Mouse (Mus musculus) CD4-positive, CD25-positive, alpha-beta regulatory T cell, adult 4 months (primary cell): Measurements from ENCODE around the gene Nfia. TPM values are rescaled to one million over a fixed set of nuclear protein-coding genes. Genes with fewer than 3 reads are reported as not detected.

Experiments
- ATAC-seq: one replicate; pipeline ENCODE4 v1.8.0; 2017
- polyA plus RNA-seq, 2 experiments: library from polyadenylated mRNA; unstranded; fragments of 100-300 nt; shearing (Covaris generic); gene quantifications; one replicate each; pipeline ENCODE4 v1.2.1; 2017

The Nfia gene
- polyA plus RNA-seq, 2 experiments from 2014 or later, result 13.1 to 19.9 TPM

- ATAC-seq, result no peak
These were observed 10.7 kb downstream of the Nfia start for GRCm38 (mm10) chr4:97783073-97783879.

DNA sequence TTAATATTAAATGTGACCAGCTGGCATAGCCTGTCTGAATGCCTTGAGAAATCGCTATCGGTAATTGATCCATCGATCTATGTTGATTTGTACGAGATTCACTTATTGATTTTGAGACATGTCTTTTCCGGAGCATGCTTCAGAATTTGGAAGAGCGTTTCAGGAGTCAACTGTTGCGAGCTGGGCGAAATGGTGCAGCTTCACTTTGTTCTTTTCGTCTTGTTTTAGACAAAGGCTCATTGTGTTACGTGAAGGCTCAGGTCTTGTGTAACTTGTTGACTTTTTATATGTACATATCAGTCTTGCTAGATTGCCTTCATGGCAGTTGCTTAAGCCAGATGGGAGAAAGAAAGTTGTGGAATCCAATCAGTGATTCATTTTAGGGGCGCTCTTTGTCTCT, 11.7 kb downstream of the Nfia start:
- no peak for ATAC-seq

GRCm38 (mm10) chr4:97785547-97786271, 13.2 kb downstream of the Nfia start:
- ATAC-seq, result no peak

DNA sequence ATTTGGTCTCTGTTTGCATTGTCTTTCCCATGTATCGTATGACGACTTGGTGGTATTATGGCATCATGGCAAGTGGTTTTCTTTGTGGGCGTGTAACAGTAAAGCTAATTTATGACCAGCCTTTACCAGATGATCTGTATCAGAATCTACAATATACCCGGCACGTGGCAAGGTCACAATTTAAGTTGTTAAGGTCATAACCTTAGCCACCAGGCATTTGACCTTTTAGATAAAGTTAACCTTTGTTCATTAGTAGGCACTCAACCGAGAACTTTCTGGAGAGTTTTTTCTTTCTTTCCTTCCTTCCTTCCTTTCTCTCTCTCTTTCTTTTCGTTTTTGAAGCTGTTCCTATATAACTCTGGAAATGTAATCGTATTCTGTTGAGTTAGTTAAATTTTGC, 14.0 kb downstream of the Nfia start:
- ATAC-seq, result no peak

GRCm38 (mm10) chr4:97787515-97787914, 15.0 kb downstream of the Nfia start:
- no peak for ATAC-seq

DNA sequence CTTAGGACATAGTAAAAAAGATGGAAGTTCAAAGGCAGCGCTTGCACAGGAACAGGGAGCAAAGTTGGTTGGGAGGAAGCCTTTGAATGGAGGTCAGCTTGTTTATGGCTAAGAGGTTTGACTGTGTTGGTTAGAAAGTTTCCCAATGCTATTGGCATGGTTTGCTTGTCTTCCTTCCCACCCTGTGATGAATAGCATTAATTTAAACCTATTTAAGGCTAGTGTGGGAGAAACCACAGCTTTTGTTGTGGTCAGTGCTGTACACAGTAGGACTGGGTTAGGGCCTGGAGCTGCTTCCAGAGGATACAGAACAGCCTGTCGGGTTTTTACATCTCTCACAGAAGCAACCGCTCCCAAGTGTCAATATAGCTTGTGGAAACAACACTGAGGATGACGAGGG, 16.0 kb downstream of the Nfia start:
- no peak for ATAC-seq

GRCm38 (mm10) chr4:97793931-97794330, 21.4 kb downstream of the Nfia start:
- ATAC-seq, result no peak

GRCm38 (mm10) chr4:97794865-97795264, 22.3 kb downstream of the Nfia start:
- ATAC-seq, result no peak

GRCm38 (mm10) chr4:97795957-97796356, 23.4 kb downstream of the Nfia start:
- ATAC-seq, result no peak

DNA sequence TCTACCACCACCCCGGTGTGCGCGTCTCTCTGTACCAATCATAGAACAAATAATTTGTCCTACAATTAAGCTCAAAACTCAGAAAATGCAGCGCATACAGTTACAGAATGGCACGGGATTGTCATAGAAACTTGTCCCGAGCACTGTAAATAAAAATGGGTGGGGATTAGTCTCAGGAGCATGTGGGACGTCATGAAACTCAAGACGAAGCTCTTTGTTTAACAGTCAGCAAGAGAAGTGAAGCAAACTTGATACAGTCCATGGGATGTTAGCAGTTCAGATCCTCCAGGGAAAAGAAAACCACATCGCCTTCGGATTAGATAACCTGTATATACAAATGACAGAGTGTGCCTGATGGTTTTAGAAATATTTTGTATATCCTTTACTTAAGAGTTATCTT, 24.0 kb downstream of the Nfia start:
- no peak for ATAC-seq

- no peak for ATAC-seq
These were observed 31.3 kb downstream of the Nfia start for GRCm38 (mm10) chr4:97803791-97804190.

DNA sequence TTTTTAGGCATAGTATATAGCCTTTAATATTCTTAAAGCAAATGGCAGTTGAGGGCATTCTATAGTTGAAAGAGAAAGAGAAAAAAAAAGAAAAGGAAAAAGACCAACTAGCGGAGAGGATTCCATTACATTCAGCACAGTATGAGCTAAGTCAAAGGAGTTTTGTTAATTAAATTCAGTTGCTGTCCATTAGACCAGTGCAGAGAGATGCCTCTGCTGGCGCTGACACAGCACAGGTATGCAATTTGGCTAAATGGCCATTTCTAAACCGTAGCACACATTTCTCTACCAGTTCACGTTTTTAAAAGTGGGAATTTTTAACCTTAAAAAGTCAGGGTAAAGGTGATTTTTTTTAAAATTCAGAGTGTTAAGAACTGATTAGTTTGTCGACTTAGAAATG, 32.1 kb downstream of the Nfia start:
- ATAC-seq, result no peak

DNA sequence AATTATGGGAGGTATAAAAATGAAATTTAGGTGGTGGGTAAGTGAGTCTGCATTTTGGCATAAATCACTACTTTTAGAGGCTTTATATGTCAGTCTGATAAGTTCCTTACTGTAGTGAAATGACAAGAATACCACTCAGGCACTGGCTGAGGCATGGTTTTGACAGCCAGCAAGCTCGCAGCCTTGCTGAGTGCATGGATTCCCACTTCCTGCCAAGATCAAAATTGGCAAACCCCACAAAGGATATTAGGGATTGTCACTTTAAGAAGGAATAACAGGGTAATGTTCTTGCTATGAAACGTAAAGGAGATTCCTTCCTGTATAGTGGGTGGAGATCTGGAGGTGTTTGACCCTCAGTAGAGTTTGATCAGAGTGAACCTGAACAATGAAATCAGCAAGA, 32.7 kb downstream of the Nfia start:
- ATAC-seq, result no peak

GRCm38 (mm10) chr4:97805896-97806808, 33.6 kb downstream of the Nfia start:
- ATAC-seq, result no peak

- ATAC-seq, result no peak
These were observed 34.4 kb downstream of the Nfia start for GRCm38 (mm10) chr4:97806924-97807323.

DNA sequence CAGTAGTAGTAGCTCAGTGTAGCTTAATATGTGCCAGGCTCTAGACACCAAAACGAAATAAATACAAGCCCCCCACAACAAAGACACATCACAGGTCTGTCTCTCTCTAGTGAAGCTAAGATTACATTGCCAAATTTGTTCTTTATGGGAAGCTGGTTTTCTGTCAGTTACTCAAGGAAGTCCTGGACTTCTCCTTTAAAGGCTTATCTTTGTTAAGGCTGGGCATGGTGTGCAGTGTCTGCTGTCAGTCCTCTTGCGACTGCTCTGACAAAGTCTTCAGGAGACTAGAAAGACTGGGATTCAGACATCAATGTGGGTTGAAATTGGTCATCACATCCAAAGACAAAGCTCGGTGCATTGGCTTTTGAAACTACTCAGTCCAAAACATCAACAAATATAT, 36.4 kb downstream of the Nfia start:
- no peak for ATAC-seq

- ATAC-seq, result no peak
These were observed 37.2 kb downstream of the Nfia start for GRCm38 (mm10) chr4:97809582-97810295.

DNA sequence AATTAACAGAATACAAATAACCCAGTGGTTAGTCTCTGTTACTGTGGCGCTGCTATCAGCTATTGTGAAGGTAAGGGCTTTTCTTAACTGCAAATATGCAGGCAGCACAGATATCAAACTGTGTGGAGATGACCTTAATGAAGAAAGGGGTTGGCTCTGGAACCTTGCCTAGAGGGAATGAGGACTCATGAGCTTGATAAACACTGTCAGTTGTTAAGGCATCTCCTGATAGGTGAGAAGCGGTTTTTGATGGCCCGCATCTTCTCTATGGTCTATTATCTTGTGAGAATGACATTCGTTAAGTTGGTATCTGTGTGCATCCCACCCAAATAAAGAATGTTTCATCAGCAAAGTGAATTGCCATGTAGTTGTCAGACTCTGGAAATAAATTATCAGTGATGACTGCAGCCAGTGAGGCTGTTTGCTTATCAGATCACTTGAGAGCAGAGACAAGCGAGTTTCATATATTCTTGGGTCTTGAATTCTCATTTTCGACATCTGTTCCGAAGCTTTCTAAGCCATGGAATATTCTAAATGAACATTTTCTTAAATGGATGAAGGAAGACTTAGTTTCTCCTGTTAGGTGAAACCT, 37.9 kb downstream of the Nfia start:
- ATAC-seq, result no peak

DNA sequence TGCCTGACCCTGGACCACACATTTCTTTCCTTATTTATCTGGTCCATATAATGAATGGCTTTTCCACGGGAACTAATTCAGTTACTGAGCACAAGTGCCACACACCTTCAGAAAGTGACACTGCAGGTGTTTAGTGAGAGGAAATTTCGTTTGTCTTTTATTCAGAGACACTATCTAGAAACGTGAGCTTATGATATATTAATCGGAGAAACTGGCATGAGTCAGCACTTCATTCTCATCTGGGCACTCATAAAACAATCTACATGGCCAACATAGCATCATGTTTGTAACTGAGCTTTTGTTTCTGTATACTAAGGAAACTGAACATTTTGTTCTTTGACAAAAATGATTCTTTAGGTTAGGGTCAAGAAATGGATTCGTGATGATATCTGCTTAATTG, 40.5 kb downstream of the Nfia start:
- no peak for ATAC-seq

GRCm38 (mm10) chr4:97813996-97814395, 41.5 kb downstream of the Nfia start:
- ATAC-seq, result no peak

DNA sequence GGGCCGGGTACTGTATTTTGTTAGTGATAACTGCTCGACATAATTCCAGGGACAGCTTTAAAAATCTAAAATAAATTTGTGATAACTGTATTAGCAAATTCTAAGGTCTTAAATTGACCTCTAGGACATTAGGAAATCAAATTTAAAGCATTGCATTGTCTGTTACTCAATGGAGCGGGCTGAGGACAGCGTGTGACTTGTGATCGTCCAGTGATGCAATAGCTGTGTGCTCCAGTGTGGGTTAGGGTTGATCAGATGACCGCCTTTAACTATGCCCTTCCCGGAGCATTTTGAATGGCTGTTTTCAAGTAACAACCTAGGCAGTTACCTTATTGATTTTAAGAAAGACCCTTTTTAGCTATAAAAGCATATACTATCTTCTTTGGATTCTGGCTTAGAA, 42.0 kb downstream of the Nfia start:
- no peak for ATAC-seq

- ATAC-seq, result no peak
These were observed 43.5 kb downstream of the Nfia start for GRCm38 (mm10) chr4:97816001-97816400.
